Mouse (Mus musculus): ENCODE data around the gene 6330403K07Rik.

6330403K07Rik gene

DNA sequence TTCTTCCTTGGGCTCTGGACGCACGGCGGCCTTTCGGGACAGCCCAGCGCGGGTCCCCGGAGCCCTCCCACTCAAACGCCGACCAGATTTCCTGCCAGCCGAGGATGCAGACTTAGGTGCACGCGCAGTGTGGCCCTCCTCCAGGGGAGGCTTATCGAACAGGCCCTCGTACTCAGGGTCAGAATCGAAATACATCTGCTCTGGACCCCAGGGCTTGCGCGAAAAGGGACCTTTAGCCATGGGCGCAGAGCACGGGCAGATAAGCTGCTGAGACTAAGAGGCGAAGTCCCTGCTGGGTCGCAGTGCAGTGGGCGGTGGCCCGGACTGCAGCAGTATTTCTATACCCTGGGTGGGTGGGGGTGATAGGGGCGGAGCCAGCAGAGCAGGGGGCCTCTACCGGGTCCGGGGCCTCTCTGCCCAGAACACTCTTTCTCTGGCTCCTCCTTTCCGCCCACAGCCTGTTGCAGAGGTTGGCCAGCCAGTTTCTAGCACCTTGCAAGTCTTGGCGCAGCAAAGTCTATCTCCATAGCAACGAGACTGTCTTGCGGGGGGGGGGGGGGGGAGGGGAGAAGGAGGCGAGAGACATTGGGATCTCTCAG is at the start of gene 6330403K07Rik:
6330403K07Rik (minus strand) TSS at position 351 of the 599 bp plus-strand sequence.
- no peak for DNase-seq (ENCODE audit: low read depth)

DNA sequence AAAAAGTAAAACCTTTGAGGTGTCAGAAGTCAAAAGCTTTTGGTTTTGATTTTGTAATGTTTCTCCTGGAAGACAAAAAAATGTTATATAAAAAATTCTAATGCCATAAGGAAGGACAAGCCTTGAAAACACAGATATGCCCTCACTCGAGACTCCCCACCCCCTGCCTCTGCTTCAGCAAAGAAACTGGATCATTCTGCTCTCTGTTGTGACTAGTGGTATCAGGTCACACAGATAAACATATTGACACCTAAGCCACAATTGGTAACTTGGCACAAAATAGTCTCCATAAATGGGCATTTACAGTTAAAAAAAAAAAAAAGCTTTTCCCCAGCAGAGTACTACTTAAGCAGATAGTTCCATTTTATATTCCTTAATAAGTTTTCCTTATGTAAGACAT is 43.0 kb upstream of the 6330403K07Rik start:
- no peak for DNase-seq (ENCODE audit: low read depth)

- no peak for DNase-seq (ENCODE audit: low read depth)
These were observed 19.2 kb upstream of the 6330403K07Rik start for GRCm38 (mm10) chr11:71052554-71052953.

- no peak for DNase-seq (ENCODE audit: low read depth)
These were observed 6.4 kb upstream of the 6330403K07Rik start for GRCm38 (mm10) chr11:71039526-71040298.

- DNase-seq (ENCODE audit: low read depth), result no peak
These were observed 686 bp downstream of the 6330403K07Rik start for GRCm38 (mm10) chr11:71032491-71033162.

GRCm38 (mm10) chr11:71032070-71032469 is 1.2 kb downstream of the 6330403K07Rik start:
- DNase-seq (ENCODE audit: low read depth), result no peak

- DNase-seq (ENCODE audit: low read depth), result no peak
These were observed 3.8 kb downstream of the 6330403K07Rik start for GRCm38 (mm10) chr11:71029403-71030118.

GRCm38 (mm10) chr11:71028280-71028679 is 5.0 kb downstream of the 6330403K07Rik start:
- no peak for DNase-seq (ENCODE audit: low read depth)

GRCm38 (mm10) chr11:71019201-71020068 is 13.9 kb downstream of the 6330403K07Rik start, which contains the start of the genes Mis12 and Derl2:
TSS of gene Mis12 (plus strand) at chr11:71019611.
TSS of gene Derl2 (minus strand) at chr11:71019841.
- DNase-seq (ENCODE audit: low read depth), result peak; percentile 97

- DNase-seq (ENCODE audit: low read depth), result peak; percentile 9
These were observed 14.7 kb downstream of the 6330403K07Rik start for GRCm38 (mm10) chr11:71018416-71019200.

GRCm38 (mm10) chr11:71017051-71017450 is 16.3 kb downstream of the 6330403K07Rik start:
- DNase-seq (ENCODE audit: low read depth), result no peak

DNA sequence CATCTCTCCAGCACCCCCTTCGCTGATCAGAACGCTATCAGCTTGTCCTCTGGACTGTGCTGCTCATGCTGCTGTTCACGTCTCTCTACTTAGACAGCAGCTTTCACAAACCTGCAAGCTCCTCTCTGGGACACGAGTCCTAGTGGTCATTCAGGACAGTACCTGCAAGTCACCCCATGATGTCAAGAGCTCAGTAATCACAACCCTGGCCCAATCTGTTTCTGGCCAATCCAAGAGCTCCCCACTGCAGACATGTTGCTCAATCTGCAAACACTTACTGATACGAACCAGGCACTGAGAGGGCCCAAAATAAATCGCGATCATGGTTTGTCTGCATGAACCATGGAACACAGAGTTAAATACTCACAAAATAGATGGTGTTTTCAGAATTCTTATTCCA is 20.6 kb downstream of the 6330403K07Rik start:
- DNase-seq (ENCODE audit: low read depth), result no peak

DNA sequence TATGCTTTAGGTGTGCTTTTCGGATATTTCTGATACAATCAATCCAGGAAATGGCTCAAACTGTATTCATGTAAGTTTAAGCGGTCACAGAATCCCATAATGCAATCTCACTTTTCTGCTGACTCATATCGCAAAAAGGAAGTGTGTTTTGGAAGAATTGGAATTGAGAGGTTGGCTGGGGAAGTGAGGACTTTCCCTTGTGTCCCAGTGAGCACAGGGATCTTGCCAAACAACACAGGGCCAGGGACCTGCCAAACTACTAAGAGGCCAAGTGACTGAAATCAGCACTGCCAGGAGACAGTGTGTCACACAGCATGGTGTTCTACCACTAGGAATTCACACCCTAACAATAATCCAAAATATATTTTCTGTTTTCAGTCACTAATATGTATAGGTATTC is 25.0 kb downstream of the 6330403K07Rik start:
- no peak for DNase-seq (ENCODE audit: low read depth)

GRCm38 (mm10) chr11:71007831-71008230 is 25.5 kb downstream of the 6330403K07Rik start:
- no peak for DNase-seq (ENCODE audit: low read depth)

GRCm38 (mm10) chr11:71007026-71007425 is 26.3 kb downstream of the 6330403K07Rik start:
- no peak for DNase-seq (ENCODE audit: low read depth)

DNA sequence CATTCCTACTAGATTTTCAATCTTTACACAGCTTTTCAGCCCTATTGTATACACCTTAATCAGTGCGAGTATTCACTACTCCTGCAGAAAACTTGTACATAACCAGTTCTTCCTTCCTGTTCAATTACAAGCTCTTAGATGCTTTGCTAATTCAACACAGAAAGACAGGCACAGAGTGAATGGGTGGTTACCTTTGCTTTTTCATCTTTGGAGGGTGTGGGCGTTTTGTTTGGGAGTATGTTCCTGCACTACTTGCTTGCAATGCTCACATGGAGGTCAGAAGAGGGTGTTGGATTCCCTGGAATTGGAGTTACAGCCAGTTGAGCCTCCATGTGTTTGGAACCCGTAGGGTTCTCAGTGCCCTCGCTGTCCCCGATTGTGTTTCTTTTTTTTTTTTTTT is 28.3 kb downstream of the 6330403K07Rik start:
- DNase-seq (ENCODE audit: low read depth), result no peak

GRCm38 (mm10) chr11:71004316-71004773 is 29.0 kb downstream of the 6330403K07Rik start, which contains the start of gene Dhx33:
TSS of gene Dhx33 (minus strand) at chr11:71004437.
- DNase-seq (ENCODE audit: low read depth), result peak; percentile 98

DNA sequence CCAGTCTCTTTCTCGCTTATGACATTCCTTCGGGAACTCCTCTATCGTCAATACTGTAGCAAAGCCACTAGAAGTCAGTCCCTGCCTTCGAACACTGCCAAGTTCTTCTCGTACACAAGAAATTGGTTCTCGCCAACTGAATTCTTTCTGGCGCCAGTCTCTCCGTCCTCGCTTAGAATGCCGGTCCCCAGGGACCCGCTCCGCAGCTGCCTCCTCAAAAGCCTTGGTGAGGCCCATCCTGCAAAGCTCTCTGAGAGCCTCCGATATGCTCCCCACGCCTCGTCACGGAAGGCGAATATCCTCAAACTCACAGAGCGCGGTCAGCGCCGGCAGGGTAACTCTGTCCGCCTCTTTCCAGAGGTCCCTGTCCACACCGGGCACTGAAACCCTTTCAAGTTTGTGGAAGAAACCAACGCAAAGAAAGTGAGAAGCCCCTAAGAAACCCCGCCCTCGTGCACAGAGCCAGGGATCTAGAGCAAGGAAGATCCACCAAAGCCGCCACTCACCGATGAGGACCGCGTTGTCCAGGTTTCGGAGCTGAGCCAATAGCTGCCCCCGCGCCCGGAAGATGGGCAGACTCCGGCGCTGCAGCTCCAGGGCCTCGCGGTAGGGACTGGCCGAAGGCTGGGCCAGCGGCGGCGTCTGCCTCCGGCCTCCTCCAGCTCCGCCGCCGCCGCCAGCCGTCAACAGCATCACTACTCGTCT is 29.6 kb downstream of the 6330403K07Rik start:
- peak; percentile 44 for DNase-seq (ENCODE audit: low read depth)

- DNase-seq (ENCODE audit: low read depth), result no peak
These were observed 32.1 kb downstream of the 6330403K07Rik start for GRCm38 (mm10) chr11:71001167-71001566.
